Mouse (Mus musculus): ENCODE results near the gene Micu1. TPM values are rescaled to one million over a fixed set of nuclear protein-coding genes. Genes with fewer than 3 reads are reported as not detected.

The Micu1 gene
- polyA plus RNA-seq, 1 experiment from 2014 or later: 44.6 TPM

DNA sequence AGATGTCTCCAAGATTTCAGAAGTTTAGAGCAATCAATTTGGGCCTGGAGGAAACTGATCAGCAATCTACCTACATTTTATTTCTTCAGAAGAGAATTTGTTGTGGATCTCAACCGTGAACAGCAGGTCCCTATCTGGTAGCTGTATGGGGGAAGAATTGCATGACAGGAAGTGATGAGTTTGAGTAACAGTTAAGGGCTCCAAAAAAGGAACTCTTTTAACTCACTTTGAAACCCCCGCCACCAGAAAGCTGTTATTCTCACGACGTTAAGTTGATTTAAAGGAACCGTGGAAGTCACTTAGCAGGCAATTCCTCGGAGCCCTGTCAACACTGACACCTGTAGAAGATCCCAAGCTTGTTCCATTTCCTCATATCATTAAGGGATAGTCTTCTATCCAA is 9.8 kb upstream of the Micu1 start:
- 46% methylated on average over 6 of the region's 6 CpGs for WGBS
- no peak overlapping the region for H3K9ac ChIP-seq
- no peak overlapping the region for H3K27ac ChIP-seq (ENCODE audit: poor library complexity, severe bottlenecking)
- no peaks in the 10 kb centered on the region for H3K36me3 ChIP-seq
- no peak overlapping the region for H3K4me3 ChIP-seq
- H3K4me2 ChIP-seq: no peak overlapping the region
- no peaks in the 10 kb centered on the region for H3K27me3 ChIP-seq (replicated peaks)
- H3K4me1 ChIP-seq (replicated peaks): no peaks in the 10 kb centered on the region
- H3K9me3 ChIP-seq (replicated peaks): no peaks in the 10 kb centered on the region
- ATAC-seq (ENCODE audit: insufficient number of reproducible peaks, low FRiP score): no peak

DNA sequence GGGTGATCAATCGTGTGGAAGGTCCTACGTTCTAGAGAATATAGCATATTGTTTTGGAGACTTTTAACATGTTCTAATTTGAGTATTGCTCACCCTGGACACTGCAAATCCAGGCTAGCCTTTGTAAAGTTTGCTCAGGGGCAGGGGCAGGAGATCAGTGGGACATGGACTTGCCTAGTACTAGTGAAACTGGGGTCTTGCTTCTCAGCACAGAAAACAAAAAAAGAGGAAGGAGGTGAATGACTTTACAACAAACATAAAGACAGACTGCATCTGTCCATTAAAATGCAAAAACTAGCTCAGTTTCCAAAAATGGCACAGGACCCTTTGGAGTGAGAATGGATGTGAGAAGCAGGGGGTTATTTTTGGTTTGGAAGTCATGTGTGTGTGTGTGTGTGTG is 8.2 kb upstream of the Micu1 start:
- Histone ChIP-seq H3K36me3 (no peaks in the 10 kb centered on the region), H3K4me1 (replicated peaks) (no peaks in the 10 kb centered on the region)
- WGBS: 83% methylated on average over 2 of the region's 2 CpGs

DNA sequence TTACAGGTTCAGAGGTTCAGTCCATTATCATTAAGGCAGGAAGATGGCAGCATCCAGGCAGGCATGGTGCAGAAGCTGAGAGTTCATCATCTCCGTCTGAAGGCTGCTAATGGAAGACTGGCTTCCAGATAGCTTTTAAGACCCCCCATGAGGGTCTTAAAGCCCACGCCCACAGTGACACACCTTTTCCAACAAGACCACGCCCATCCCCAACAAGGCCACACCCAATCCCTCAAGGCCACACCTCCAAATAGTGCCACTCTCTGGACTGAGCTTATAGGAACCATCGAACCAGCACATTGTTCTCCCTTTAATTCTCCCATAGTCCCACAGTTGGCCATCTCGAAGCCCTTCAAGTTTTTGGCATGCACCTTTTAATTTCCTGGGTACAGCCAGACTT is 2.8 kb upstream of the Micu1 start:
- Histone ChIP-seq H3K36me3 (no peaks in the 10 kb centered on the region), H3K9ac (no peak overlapping the region), H3K4me1 (replicated peaks) (peaks cover 6% of the 10 kb centered on the region), H3K9me3 (replicated peaks) (no peaks in the 10 kb centered on the region), H3K27me3 (replicated peaks) (no peaks in the 10 kb centered on the region), H3K4me2 (no peak overlapping the region), H3K27ac (ENCODE audit: poor library complexity, severe bottlenecking) (no peak overlapping the region), H3K4me3 (no peak overlapping the region)
- 75% methylated on average over 5 of the region's 5 CpGs for WGBS
- ATAC-seq (ENCODE audit: insufficient number of reproducible peaks, low FRiP score): no peak

More for the DNA sequence above, 8.2 kb upstream of the Micu1 start:
- Histone ChIP-seq H3K9ac (no peak overlapping the region), H3K27me3 (replicated peaks) (no peaks in the 10 kb centered on the region), H3K9me3 (replicated peaks) (no peaks in the 10 kb centered on the region), H3K4me3 (no peak overlapping the region), H3K27ac (ENCODE audit: poor library complexity, severe bottlenecking) (no peak overlapping the region), H3K4me2 (no peak overlapping the region)
- ATAC-seq (ENCODE audit: insufficient number of reproducible peaks, low FRiP score): no peak

DNA sequence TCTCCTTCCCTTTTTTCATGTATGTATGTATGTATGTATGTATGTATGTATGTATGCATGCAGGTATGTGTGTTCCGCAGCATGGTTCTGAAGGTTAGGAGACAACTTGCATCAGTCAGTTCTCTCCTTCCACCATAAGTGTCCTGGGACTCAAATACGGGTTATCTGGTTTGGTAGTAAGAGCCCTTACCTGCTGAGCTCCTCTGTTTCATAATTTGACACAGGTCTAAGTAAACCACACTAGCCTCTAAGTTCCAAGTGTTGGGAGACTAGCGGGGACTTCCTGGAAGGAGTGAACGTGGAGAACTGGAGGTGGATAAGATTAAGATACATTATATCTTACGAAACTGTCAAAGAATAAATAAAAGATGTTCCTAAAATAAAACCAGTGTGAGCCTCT is 472 bp upstream of the Micu1 start:
- H3K27ac ChIP-seq (ENCODE audit: poor library complexity, severe bottlenecking): no peak overlapping the region
- 0 out of 2 replicates have a peak, but pooled peaks cover 2% of the 10 kb centered on the region for H3K9me3 ChIP-seq (replicated peaks)
- H3K9ac ChIP-seq: no peak overlapping the region
- ATAC-seq (ENCODE audit: insufficient number of reproducible peaks, low FRiP score): no peak
- WGBS: 35% methylated on average over 5 of the region's 5 CpGs
- peak overlapping the region; percentile 76 for H3K4me2 ChIP-seq
- peak overlapping the region; percentile 63 for H3K4me3 ChIP-seq
- no peaks in the 10 kb centered on the region for H3K36me3 ChIP-seq
- H3K27me3 ChIP-seq (replicated peaks): no peaks in the 10 kb centered on the region
- peaks cover 6% of the 10 kb centered on the region for H3K4me1 ChIP-seq (replicated peaks)

DNA sequence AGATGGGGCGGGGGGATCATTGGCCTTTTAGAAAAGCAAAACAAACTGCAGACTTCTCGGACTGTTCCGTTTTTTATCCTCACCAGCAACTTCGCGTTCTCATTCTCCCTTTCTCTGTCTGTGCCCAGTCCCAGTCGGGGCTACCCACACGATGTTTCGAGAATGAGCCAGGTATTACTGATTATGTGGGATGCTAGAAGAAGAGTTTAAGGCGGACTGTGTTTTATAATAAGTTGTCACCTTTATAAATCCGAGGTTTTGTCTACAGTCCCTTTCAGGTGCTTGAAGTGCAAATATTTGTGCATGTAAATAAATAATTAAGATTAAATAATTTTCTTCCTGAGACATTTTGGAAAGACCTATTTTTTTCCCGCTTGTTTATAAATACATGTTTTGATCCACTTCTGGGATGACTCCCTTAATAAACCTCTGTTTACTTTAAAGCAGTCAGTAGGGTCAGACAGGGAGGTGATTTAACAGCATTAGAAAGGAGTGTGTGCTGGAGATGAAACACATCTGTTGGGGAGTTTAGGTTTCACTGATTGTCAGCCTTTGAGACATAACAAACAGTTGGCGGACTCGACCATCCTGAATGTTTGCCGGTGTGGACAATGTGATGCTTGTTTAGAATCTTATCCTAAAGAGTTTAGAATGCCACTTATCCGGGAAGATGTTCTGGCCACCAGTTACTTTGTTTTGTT is 933 bp downstream of the Micu1 start:
- Histone ChIP-seq H3K36me3 (no peaks in the 10 kb centered on the region), H3K4me3 (peak overlapping the region; percentile 63), H3K4me1 (replicated peaks) (peaks cover 6% of the 10 kb centered on the region), H3K27me3 (replicated peaks) (no peaks in the 10 kb centered on the region), H3K9ac (peak overlapping the region; percentile 79), H3K4me2 (peak overlapping the region; percentile 76), H3K27ac (ENCODE audit: poor library complexity, severe bottlenecking) (no peak overlapping the region), H3K9me3 (replicated peaks) (0 out of 2 replicates have a peak, but pooled peaks cover 2% of the 10 kb centered on the region)
- ATAC-seq (ENCODE audit: insufficient number of reproducible peaks, low FRiP score): no peak
- WGBS: 15% methylated on average over 15 of the region's 15 CpGs

DNA sequence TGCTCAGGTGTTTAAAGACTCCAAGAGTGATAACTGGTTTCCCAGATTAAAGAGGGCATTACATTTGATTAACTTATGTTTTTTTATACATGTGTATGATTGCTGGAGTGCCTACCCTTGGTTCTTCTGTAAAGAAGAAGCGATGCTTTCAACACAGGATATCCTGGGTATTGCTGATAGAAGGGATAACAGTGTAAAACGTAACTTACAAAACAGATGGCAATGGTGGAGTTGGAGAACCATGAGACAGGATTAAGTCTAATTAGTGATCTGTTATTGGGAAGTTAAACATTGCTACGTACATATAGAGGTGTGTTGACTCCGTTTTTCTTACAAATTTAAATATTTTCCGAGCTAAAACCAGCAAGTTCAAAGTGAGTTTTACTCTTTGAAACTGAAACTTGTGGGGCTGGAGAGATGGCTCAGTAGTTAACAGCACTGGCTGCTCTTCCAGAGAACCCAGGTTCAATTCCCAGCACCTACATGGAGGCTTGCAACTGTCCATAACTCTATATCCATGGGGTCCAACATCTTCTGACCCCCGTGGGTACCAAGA is 4.8 kb downstream of the Micu1 start:
- peaks cover 22% of the 10 kb centered on the region for H3K36me3 ChIP-seq
- no peak overlapping the region for H3K4me3 ChIP-seq
- H3K27me3 ChIP-seq (replicated peaks): no peaks in the 10 kb centered on the region
- ATAC-seq (ENCODE audit: insufficient number of reproducible peaks, low FRiP score): no peak
- H3K4me1 ChIP-seq (replicated peaks): peaks cover 6% of the 10 kb centered on the region
- no peak overlapping the region for H3K4me2 ChIP-seq
- H3K27ac ChIP-seq (ENCODE audit: poor library complexity, severe bottlenecking): no peak overlapping the region
- WGBS: 80% methylated on average over 6 of the region's 6 CpGs
- 0 out of 2 replicates have a peak, but pooled peaks cover 2% of the 10 kb centered on the region for H3K9me3 ChIP-seq (replicated peaks)
- H3K9ac ChIP-seq: no peak overlapping the region

DNA sequence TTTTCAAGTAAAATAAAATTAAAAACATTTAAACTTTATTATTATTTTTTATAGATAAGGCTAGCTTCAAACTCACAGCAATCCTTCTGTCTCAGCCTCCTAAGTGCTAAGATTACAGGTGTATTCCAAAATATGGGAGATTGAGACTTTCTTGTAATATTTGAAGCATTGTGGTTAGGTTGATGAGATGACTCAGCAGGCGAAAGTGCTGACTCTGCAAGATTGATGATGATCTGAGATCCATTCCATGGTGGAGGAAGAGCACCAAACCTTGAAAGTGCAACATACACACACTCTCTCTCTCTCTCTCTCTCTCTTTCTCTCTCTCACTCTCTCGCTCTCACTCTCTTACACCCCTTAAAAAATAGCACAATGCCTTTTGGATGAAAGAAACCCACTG is 5.3 kb downstream of the Micu1 start:
- peaks cover 25% of the 10 kb centered on the region for H3K36me3 ChIP-seq
- H3K4me1 ChIP-seq (replicated peaks): peaks cover 6% of the 10 kb centered on the region
- no peaks in the 10 kb centered on the region for H3K27me3 ChIP-seq (replicated peaks)
- 0 out of 2 replicates have a peak, but pooled peaks cover 2% of the 10 kb centered on the region for H3K9me3 ChIP-seq (replicated peaks)
- no peak overlapping the region for H3K4me3 ChIP-seq
- no peak overlapping the region for H3K4me2 ChIP-seq
- H3K9ac ChIP-seq: no peak overlapping the region
- 76% methylated on average over 2 of the region's 2 CpGs for WGBS
- ATAC-seq (ENCODE audit: insufficient number of reproducible peaks, low FRiP score): no peak
- H3K27ac ChIP-seq (ENCODE audit: poor library complexity, severe bottlenecking): no peak overlapping the region

DNA sequence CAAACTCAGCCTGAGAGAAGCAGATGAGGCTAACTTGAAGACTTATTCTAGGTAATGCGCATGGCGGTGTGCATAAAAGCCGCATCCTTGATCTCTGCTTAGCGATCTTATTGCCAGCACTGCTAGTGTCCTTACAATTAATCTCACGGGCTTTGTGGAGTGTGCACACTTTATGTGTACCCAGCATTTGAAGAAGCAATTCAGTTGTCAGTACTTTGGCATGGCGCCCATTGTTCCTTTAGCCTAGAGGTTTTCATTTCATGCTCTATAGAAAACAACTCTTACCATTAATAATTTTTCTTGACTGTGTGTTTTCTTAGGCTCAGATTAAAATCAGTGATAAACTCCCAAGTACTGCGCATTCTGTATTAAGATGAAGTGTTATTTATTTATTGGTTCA is 7.0 kb downstream of the Micu1 start:
- Histone ChIP-seq H3K4me1 (replicated peaks) (no peaks in the 10 kb centered on the region), H3K4me3 (no peak overlapping the region), H3K9ac (no peak overlapping the region), H3K27me3 (replicated peaks) (no peaks in the 10 kb centered on the region), H3K9me3 (replicated peaks) (0 out of 2 replicates have a peak, but pooled peaks cover 2% of the 10 kb centered on the region), H3K4me2 (no peak overlapping the region), H3K27ac (ENCODE audit: poor library complexity, severe bottlenecking) (no peak overlapping the region), H3K36me3 (peaks cover 25% of the 10 kb centered on the region)
- ATAC-seq (ENCODE audit: insufficient number of reproducible peaks, low FRiP score): no peak
- 90% methylated on average over 7 of the region's 7 CpGs for WGBS

DNA sequence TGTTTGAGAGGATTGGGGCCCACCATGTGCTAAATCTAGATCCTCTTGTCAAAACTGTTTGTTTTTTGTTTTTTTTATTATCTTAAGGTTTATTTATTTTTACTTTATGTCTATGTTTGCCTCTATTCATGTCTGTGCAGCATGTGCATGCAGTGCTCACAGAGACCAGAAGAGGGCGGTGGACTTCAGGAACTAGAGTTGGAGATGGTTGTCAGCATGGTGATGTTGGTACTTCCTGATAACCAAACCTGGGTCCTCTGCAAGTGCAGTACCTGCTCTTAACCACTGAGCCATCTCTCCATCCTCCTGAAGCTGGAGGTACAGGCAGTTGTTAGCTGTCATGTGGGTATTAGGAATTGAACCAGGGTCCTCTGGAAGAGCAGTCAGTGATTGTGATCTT is 8.0 kb downstream of the Micu1 start:
- Histone ChIP-seq H3K27me3 (replicated peaks) (no peaks in the 10 kb centered on the region), H3K4me1 (replicated peaks) (no peaks in the 10 kb centered on the region), H3K27ac (ENCODE audit: poor library complexity, severe bottlenecking) (no peak overlapping the region), H3K4me3 (no peak overlapping the region), H3K4me2 (no peak overlapping the region), H3K9ac (no peak overlapping the region), H3K36me3 (peaks cover 25% of the 10 kb centered on the region), H3K9me3 (replicated peaks) (0 out of 2 replicates have a peak, but pooled peaks cover 2% of the 10 kb centered on the region)
- no peak for ATAC-seq (ENCODE audit: insufficient number of reproducible peaks, low FRiP score)
- WGBS: 79% methylated on average over 1 of the region's 1 CpGs

DNA sequence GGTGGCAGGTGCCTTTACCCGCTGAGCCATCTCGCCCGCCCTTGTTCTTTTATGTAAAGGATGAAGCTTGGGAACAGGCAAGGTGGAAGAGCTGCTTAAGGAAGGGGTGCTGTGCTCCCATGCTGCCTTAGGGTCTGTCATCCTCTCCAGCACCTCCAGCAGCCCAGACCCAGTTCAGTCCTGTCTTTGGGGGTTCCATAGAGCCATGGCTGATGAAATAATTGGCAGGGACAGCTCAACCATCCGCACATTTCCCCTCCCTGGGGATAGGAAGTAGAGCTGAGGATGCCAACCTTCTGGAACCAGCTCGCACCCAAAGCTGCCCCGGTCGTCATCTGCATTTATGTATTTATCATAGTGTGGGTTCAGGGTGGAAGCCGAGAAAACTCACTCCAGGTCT is 9.8 kb downstream of the Micu1 start:
- H3K27ac ChIP-seq (ENCODE audit: poor library complexity, severe bottlenecking): no peak overlapping the region
- no peak overlapping the region for H3K9ac ChIP-seq
- 0 out of 2 replicates have a peak, but pooled peaks cover 1% of the 10 kb centered on the region for H3K9me3 ChIP-seq (replicated peaks)
- H3K27me3 ChIP-seq (replicated peaks): no peaks in the 10 kb centered on the region
- ATAC-seq (ENCODE audit: insufficient number of reproducible peaks, low FRiP score): no peak
- no peaks in the 10 kb centered on the region for H3K4me1 ChIP-seq (replicated peaks)
- 91% methylated on average over 8 of the region's 8 CpGs for WGBS
- H3K4me2 ChIP-seq: no peak overlapping the region
- peaks cover 25% of the 10 kb centered on the region for H3K36me3 ChIP-seq
- H3K4me3 ChIP-seq: no peak overlapping the region

DNA sequence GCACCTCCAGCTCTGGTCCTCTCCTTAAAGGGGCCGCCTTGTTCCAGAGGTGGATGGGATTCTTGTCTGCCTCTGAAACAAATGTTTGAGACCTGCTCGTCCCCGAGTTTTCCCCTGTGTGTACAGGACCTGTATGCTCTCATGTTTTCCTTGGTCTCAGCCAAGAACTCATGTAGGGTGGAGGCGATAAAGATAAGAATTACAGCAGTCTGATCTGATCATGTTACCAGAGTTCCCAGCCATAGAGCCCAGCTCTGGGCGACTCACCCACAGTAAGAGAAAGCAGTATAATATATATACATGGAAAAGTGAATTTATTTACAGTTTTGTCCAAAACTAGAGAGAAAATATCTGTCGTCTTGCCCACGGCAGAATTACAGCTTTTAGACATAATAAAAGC is 17.7 kb downstream of the Micu1 start:
- Histone ChIP-seq H3K36me3 (no peaks in the 10 kb centered on the region), H3K4me1 (replicated peaks) (peaks cover 19% of the 10 kb centered on the region), H3K9me3 (replicated peaks) (0 out of 2 replicates have a peak, but pooled peaks cover 4% of the 10 kb centered on the region), H3K9ac (no peak overlapping the region), H3K27me3 (replicated peaks) (no peaks in the 10 kb centered on the region), H3K4me3 (no peak overlapping the region), H3K4me2 (no peak overlapping the region), H3K27ac (ENCODE audit: poor library complexity, severe bottlenecking) (no peak overlapping the region)
- 69% methylated on average over 7 of the region's 7 CpGs for WGBS
- no peak for ATAC-seq (ENCODE audit: insufficient number of reproducible peaks, low FRiP score)
